Mouse (Mus musculus) megakaryocyte, embryonic 14.5 days (primary cell): ENCODE measurements around the gene Ltbp3.

Experiments
- FLI1 ChIP-seq: IDR thresholded peaks from 2 replicates; pipeline ENCODE4 v1.6.1; 2012; ENCODE audit warnings: low read length, inconsistent platforms, mixed read lengths
- GATA1 ChIP-seq: IDR thresholded peaks from 3 replicates; pipeline ENCODE4 v1.6.1; 2012; ENCODE audit warnings: mixed read lengths, low read length, inconsistent platforms, borderline replicate concordance

- TF ChIP-seq GATA1 (no peak), FLI1 (no peak)
Observed at GRCm38 (mm10) chr19:5711907-5712460, 28.7 kb upstream of the Ltbp3 start.
